Mouse (Mus musculus): ENCODE measurements around the gene Atp8a2.
A peak's percentile ranks its signal among the peaks of the same experiment; 100 is the strongest.
"Not testable (repeated sequence)": the region's sequence is repeated elsewhere in the genome, so short reads cannot be mapped to it uniquely, and the experiment has no call there.

Atp8a2 gene

GRCm38 (mm10) chr14:59780391-59780790 lies 416.6 kb downstream of the Atp8a2 start:
- DNase-seq (ENCODE audit: low spot score), result no peak

- DNase-seq (ENCODE audit: low spot score), result no peak
These were observed 434.8 kb downstream of the Atp8a2 start for GRCm38 (mm10) chr14:59762227-59762626.

- DNase-seq (ENCODE audit: low spot score), result no peak
These were observed 437.0 kb downstream of the Atp8a2 start for GRCm38 (mm10) chr14:59759900-59760493.

DNA sequence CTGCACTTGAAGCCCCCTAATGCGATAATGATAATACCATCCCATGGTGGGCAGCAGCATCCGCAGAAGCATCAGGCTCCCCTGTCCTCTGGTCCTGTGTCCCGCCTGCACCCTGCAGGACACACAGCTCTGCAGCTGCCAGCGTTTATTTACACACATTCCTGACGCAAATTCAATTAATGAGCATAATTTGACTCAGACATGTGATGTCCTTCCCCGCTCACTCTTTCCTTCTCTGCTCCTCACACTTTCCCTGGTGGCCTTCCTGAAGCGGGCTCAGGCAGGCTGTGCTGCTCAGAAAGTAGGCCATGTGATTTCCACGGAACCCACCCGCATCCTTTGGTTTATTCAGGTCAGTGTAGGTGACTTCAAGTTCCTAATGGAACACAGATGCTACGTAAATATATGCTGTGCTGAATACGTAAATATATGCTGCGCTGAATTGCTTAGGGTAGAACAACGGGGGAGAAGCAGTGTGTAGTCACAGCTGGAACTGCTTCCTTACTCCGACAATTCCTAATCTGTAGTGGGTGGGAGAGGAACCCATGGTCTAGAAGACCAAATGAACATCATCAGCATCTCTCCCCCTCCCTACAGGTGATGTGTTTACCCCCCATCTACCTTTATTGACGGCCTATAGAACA lies 437.7 kb downstream of the Atp8a2 start:
- DNase-seq (ENCODE audit: low spot score), result peak; percentile 36

DNA sequence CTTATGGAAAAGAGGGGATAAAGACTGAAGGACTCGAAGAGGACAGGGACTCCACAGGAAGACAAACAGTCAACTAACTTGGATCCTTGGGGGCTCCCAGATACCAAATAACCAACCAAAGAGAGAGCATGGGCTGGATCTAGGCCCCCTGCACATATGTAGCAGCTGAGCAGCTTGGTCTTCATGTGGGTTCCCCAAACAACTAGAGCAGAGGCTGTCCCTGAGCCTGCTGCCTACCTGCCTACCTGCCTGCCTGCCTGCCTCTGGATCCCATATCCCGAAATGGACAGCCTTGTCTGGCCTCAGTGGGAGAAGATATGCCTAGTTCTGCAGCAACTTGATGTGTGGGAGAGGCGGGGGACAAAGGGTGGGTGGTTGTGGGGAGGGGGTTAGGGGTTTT lies 444.6 kb downstream of the Atp8a2 start:
- no peak for DNase-seq (ENCODE audit: low spot score)

- DNase-seq (ENCODE audit: low spot score), result no peak
These were observed 447.0 kb downstream of the Atp8a2 start for GRCm38 (mm10) chr14:59750005-59750404.

- DNase-seq (ENCODE audit: low spot score), result no peak
These were observed 451.3 kb downstream of the Atp8a2 start for GRCm38 (mm10) chr14:59745676-59746075.

DNA sequence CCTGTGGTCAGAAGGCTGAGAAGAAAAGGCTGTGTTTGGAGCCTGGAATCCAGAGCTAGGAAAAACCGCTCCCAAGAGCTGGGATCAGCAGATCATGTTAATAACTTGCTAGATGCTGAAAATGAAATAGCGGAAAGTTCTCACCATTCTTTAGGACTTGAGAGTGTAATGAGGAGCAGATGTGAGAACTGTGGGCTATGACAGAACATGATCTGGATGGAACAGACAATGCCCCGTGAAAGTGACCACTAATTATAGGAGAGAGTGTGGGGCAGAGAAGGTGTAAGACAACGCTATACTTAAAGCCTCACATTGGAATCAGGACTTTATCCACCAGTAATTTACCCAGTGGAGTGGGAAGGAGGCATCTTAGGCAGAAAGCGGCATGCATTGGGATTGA lies 455.2 kb downstream of the Atp8a2 start:
- DNase-seq (ENCODE audit: low spot score), result no peak

DNA sequence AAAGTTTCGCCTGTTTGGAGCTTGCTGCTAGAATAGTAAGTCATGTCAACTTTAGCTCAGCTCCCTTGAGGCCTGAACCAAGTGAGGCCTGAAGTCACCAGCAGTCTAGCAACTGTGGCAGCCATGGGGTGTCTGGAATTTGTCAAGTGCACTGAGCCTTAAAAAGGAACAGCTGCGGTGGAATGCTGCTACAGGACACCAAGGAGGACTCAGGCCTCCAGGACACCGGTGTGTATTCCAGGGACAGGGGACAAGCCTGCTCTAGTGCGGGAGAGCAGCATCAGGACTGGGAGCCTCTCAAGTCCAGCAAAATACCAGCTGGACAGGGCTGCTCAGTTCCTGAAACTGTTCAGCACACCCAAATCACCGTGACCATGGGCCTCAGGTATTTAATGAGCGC lies 457.5 kb downstream of the Atp8a2 start:
- peak; percentile 61 for DNase-seq (ENCODE audit: low spot score)

GRCm38 (mm10) chr14:59737734-59738294 lies 459.2 kb downstream of the Atp8a2 start:
- DNase-seq (ENCODE audit: low spot score), result peak; percentile 22

DNA sequence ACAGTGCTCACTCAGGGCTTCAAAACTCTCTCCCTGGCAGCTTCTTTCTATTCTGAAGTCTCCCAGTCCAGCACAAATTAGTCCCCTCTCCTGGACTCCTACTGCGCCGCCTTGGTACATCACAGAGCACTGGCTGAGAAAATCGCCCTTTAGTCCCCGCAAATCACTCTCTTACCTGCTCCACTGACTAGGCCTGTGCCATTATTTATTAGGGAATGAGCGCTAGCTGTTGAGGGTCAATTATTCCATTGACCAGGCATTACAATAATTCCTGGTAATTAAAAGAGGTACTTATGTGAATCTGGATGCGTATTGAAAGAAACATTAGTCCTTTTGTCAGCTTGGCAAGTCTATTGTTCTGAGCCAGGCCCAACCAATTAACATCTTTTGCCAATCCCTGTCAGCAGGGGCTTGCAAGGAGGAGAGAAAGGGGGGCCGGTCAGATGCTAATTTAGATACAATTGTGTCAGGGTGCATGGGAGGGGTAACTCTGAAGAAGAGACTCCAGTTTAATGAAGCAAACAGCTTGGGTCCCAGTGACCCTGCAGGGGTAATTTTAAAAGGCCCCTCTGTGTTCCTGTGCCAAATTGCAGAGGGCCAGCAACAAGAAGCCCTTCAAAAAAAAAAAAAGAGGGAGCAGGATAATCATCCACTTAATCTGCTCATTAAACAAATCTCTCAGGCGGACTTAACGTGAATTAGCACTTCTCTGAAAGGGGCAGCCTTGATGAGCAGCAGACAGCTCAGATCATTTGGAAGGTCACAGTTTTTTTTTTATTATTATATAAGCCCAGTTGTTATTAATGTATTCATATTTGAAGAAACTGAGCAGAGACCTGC lies 459.9 kb downstream of the Atp8a2 start:
- peak; percentile 70 for DNase-seq (ENCODE audit: low spot score)

- no peak for DNase-seq (ENCODE audit: low spot score)
These were observed 467.0 kb downstream of the Atp8a2 start for GRCm38 (mm10) chr14:59730043-59730390.

- no peak for DNase-seq (ENCODE audit: low spot score)
These were observed 467.5 kb downstream of the Atp8a2 start for GRCm38 (mm10) chr14:59729298-59730042.

GRCm38 (mm10) chr14:59727016-59727415 lies 470.0 kb downstream of the Atp8a2 start:
- DNase-seq (ENCODE audit: low spot score), result no peak

DNA sequence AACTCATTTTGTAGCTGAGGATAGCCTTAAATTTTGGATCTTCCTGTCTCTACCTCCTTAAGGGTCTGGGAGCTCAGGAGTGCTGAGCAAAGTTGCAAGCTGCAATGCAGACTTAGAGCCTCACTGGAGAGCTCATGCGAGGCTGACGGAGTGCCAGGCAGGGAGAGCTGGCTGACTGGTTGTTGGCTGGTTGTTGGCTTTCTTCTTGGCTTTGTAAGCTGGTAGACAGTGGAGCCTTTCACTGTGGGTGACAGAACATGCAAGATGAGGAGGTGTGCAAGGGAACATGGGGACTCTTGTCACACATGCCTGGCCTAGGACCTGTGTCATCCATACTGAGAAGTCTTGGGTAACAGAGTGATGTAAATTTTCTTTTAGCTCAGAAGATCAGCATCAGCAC lies 473.8 kb downstream of the Atp8a2 start:
- DNase-seq (ENCODE audit: low spot score), result no peak

DNA sequence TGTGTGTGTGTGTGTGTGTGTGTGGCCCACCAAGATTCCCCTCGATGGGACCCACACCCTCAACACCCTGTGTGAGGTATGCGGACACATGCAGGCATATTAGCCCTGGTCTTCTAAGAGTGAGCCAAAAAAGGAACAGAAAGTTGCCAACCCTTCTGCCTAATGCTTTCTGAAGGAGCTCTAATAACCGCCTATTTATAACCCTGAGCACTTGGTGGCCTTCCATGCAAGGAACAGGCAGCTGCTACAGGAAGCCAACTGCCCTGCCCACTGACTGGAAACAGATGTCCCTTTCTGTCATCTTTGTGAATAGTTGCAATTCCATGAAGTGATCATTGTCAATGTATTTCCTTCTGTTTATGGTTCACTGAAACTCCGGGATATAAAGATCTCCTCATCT lies 475.0 kb downstream of the Atp8a2 start:
- DNase-seq (ENCODE audit: low spot score), result peak; percentile 35

DNA sequence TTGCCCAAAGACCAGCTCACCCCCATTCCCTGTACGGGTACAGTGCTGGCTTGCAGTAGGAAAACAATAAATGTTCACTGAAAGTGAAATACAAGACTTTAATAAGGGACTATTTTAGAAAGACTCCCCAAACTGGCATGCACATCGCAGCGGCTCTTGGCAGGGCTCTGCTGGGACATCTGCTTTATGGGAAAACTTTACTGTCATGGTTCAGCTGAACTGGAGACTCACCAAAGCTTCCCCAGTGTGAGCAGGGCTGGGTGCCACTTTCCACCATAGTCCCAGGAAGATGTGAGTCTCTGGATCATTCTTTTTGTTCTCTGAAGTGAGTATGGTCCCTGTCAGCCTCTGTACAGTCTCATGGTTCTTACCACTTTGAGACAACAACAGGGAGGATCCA lies 475.6 kb downstream of the Atp8a2 start:
- no peak for DNase-seq (ENCODE audit: low spot score)

GRCm38 (mm10) chr14:59720386-59720785 lies 476.6 kb downstream of the Atp8a2 start:
- no peak for DNase-seq (ENCODE audit: low spot score)

DNA sequence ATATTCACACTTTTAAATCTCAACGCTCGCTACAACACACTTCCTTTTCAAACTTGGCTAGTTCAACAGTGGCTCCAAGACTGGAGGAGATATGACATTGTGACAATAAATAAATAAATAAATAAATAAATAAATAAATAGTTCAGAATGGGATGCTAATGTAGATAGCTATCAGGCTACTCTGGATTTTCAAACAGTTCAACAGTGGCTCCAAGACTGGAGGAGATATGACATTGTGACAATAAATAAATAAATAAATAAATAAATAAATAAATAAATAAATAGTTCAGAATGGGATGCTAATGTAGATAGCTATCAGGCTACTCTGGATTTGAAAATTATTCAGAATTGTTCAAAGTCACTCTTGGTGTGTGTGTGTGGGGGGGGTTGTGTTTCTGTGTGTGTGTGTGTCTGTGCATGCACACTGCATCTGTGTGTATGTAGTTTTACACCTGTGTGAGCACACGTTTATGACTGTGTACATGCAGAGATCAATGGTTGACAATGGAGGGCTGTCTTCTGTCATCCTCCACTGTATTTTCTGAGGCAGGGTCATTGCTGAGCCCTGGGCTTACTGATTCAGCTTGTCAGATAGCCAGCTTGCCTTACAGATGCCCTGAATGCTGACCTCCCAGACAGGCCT lies 480.4 kb downstream of the Atp8a2 start:
- not testable (repeated sequence) for DNase-seq (ENCODE audit: low spot score)

DNA sequence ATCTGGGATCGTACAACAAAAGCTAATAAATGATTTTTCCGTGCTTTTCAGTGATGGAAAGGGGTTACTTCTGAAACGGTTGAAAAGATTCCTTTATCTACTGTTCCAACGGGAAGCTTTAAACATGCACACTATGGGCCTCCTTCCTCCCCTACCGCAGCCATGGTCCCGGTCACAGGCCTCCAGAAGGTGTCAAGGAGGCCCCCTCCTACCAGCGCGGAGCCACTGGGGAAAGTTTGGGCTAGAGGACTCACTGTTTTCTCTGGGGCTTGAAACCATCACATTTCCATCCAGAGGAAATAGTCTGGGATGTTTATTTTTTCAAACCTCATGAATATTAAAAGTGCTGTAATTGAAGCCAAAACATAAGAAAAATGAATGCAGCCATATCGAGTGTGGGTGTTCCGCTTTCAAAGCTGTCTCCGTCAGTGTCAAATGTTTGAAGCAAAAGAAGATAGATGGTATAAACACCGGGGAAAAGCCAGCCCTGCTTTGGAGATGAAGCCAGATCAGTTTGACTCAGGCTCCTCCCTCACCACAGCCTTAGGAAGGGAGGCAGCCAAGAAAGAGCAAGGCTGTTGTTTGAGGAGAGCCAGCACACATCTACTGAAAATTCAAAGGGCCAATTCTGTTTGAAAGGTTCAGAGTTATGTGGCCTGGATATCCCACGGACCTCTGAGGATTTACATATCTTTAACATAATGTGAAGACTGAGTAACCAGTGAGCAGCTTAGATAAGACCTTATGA lies 481.1 kb downstream of the Atp8a2 start:
- DNase-seq (ENCODE audit: low spot score), result peak; percentile 28
